Mouse (Mus musculus) bone marrow, adult 2 months (tissue): Measurements from ENCODE around the gene Ufsp1.

Experiments used
- CTCF ChIP-seq: fragments of 200-500 bp; IDR thresholded peaks from 2 replicates; pipeline ENCODE4 v1.5.1; 2011; ENCODE audit warnings: low read length, control low read depth; ENCODE audit not compliant: control insufficient read depth, insufficient read depth
- POLR2A ChIP-seq: fragments of 200-500 bp; IDR thresholded peaks from 2 replicates; pipeline ENCODE4 v1.6.1; 2011; ENCODE audit warnings: low read depth, mild to moderate bottlenecking, control low read depth, low read length, borderline replicate concordance; ENCODE audit not compliant: control insufficient read depth

DNA sequence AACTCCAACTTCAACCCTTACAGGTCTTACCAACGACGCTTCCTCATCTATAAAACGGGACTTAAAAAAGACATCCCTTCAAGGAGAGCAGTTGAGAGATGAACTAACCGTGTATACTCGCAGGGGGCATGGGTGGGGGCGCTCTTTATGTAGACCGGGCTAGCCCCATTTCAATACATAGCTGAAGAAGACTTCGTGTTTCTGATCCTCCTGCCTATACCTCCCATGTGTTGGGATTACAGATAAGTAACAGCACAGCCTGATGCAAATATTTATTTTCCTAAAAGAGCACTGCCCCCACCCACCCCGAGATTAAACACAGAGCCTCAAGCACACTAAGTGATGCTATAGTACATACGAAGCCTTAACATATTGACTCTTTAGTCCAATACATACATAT is 39.9 kb downstream of the Ufsp1 start:
- TF ChIP-seq CTCF = no peak
- TF ChIP-seq POLR2A = no peak
